Mouse (Mus musculus): ENCODE results near the gene Olfr215.
"Not testable (repeated sequence)": the region's sequence is repeated elsewhere in the genome, so short reads cannot be mapped to it uniquely, and the experiment has no call there.

The Olfr215 gene

GRCm38 (mm10) chr6:116584095-116584494, at the start of gene Olfr215:
TSS of gene Olfr215 (minus strand) at chr6:116584195.
- DNase-seq, result no peak

DNA sequence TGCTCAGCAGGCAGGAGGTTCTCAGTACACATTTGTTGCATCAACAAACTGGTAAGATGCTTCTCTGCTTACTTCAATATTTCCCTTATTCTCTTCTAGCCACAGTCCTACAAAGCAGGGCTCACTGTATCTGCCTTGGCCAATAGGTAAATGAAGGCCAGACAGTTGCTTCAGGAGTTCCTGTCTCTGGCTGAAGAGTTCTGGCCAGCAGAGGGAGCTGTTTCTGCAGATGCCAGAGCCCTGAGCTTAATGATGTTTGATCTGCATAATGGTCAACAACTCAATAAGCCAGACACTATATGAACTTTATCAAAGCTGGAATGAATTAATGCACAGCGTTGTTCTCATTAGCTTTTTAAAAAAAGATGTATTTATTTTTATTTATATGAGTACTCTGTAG, 48.1 kb upstream of the Olfr215 start:
- DNase-seq, result peak; percentile 73 to 77

- no peak for DNase-seq
Measured at GRCm38 (mm10) chr6:116629766-116630165, 45.8 kb upstream of the Olfr215 start.

- DNase-seq, result peak; percentile 69 to 74
Measured at GRCm38 (mm10) chr6:116628539-116629171, 44.7 kb upstream of the Olfr215 start, which contains the start of gene Zfp422. TSS of gene Zfp422 (minus strand) at chr6:116628999.

- DNase-seq, result no peak
Measured at GRCm38 (mm10) chr6:116628095-116628494, 44.1 kb upstream of the Olfr215 start.

DNA sequence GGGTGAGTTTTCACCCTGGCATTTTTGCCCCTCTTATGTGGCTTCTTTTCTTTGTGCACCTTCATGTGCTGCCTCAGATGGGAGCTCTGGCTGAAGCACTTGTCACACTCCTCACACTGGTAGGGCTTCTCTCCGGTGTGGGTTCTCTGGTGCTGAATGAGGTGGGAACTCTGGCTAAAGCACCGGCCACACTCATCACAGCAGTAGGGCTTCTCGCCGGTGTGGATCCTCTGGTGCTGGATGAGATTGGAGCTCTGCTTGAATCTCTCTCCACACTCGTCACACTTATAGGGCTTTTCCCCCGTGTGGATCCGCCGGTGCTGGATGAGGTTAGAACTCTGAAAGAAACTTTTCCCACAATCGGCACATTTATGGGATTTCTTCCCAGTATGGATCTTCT, 42.4 kb upstream of the Olfr215 start:
- DNase-seq, result not testable (repeated sequence)

DNA sequence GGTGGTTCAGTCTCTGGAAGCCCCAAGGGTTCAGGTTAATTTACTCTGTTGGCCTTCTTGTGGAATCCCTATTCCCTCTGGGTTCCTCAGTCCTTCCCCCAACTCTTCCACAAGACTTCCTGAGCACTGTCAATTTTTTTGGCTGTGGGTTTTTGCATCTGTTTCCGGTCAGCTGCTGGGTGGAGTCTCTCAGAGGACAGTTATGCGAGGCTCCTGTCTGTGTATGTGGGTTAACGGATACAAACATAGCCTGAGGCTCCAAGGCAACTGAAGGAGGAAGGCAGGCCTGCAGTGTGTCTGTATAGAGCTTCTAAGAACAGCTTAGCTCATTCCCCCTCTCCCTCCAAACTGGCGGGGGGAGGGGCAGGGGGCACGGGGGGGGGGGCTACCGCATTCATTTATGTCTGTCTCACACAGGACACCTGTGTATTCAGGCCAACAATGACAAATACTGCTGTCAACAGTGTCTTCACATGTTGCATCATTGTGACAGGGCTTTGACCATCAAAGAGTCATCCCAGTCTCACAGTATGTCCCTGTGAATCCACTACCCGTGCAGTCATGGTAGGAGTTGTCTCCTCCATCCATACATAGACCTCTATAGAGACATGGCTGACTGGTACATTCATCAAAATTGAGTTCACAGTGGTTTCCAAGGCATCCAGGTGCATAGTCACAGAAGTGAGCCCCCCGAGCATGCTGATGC, 37.5 kb upstream of the Olfr215 start:
- no peak for DNase-seq

DNA sequence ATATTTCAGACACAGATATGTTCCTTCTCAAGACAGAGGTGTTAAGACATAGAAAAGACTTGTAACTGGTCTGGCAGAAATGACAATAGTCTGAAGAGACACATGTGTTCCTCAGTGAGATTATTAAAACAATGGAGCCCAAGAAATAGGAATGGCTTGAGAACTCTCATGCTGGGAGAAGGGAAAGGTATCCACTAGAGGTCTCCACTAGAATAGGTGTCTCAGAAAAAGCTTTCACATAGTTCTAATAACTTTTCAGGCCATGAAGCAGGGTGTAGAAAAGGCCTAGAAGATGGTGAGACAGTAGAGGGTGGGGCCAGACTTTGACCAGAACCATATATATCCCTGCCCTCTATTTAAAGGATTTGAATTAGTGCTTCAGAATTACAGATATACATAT, 34.1 kb upstream of the Olfr215 start:
- DNase-seq, result no peak

DNA sequence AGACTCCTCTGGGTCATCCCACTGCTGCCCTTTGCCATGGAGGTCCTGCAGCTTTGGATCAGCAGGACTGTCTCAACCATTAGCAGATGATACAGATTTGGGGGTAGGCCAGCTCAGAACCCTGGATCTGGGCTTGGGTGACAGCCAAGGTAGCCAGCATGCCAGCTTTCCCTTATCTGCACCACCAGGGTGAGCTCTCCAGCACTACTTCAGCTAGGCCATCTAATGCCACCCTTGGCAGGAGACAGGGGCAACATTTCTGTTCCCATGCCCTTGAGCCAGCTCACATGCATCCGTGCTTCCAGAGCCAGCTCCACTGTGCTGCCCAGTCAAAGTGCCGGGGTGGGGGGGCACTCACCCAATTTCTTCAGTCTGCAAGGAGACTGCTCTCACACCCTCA, 31.7 kb upstream of the Olfr215 start:
- no peak for DNase-seq

- no peak for DNase-seq
Measured at GRCm38 (mm10) chr6:116607230-116607629, 23.2 kb upstream of the Olfr215 start.

DNA sequence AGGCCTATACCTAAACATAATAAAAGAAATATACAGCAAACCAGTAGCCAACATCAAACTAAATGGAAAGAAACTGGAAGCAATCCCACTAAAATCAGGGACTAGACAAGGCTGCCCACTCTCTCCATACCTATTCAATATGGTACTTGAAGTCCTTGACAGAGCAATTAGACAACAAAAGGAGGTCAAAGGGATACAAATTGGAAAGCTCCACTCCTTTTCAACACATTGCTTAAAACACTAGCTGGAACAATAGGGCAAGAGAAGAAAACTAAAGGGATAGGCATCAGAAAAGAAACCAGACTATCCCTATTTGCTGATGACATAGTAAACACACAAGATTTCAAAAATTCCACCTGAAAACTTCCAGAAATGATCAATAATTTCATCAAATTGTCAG, 17.0 kb upstream of the Olfr215 start:
- not testable (repeated sequence) for DNase-seq

- DNase-seq, result peak in 1 of 2 experiments; percentile 43
Measured at GRCm38 (mm10) chr6:116569834-116570233, 14.2 kb downstream of the Olfr215 start.

DNA sequence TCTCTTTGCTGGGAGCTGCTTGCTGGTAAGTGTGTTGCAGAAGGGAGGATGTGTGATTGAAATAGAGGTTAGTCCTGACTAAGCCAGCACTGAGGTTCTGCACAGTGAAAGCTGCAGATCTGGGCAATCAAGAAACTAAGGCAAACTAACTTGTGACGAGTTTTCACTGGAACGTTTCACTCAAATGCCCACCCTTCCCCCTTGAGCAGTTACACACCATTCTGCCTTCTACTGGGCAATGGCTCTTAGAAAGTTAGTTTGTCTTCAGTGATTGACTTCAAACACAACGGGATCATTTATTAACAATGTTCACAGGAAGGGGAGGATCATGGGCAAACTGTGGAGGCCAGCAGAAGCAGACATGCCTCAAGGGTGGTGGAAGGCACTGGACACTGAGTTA, 29.0 kb downstream of the Olfr215 start:
- no peak for DNase-seq

- DNase-seq, result no peak
Measured at GRCm38 (mm10) chr6:116553935-116554334, 30.1 kb downstream of the Olfr215 start, which contains the start of gene Olfr214. TSS of gene Olfr214 (plus strand) at chr6:116554235.

DNA sequence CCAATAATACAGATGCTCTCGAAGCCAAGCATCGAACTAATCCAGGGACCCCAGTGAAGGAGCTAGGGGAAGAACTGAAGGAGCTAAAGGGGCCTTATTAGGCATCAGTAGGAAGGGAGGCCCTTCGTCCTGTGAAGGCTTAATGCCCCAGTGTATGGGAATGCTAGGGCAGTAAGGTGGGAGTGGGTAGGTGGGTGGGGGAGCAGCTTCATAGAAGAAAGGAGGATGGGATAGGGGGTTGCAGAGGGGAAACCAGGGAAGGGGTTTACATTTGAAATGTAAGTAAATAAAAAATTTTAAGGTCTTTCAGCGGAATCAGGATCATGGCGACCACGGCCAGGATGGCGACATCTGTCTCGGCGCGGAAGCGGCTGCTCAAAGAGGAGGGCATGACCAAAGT, 33.2 kb downstream of the Olfr215 start, which contains the start of gene Gm5580:
Gene Gm5580 (plus strand): TSS at position 301 of the 400 bp plus-strand sequence.
- not testable (repeated sequence) for DNase-seq

DNA sequence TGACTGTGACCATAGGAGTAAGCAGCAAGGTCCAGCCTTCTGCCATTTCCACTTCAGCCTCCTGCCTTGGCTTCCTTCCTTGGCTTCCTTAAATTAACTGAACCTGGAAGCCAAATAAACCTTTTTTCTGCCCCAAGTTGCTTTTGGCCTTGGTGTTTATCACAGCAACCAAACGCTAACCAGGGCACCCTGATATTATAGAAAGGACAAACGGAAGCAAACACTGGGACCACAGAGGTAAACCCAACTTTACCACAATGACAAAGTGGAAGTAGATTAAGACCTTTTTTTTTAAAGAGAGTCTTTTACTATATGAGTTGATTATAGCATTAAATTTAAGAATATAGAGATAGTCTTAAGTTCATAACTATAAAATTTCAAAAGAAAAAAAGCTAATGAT, 41.5 kb downstream of the Olfr215 start:
- no peak for DNase-seq

DNA sequence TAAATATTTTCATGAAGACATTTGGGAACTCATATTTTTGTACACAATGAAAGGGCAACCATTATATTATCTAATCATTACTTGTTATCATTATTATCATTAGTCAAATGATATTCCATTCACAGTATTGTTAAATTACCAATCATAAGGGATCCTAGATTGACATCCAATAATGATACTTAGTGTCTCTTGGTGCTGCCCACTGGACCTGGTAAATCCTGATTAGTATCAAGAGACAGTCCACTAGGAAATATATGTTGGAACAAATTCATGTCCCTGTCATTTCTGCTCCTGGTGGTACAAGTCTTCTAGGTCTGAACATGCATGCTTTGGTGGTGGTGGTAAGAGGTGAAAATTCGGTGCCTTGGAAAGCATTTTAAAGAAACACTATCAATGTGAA, 45.8 kb downstream of the Olfr215 start, which contains the start of gene Olfr213:
Gene Olfr213 (plus strand): TSS at position 301 of the 400 bp plus-strand sequence.
- no peak for DNase-seq
